Mouse (Mus musculus) erythroblast, embryonic 14.5 days (primary cell): ENCODE measurements around the gene Myo18b.

Experiments used
- GATA1 ChIP-seq: IDR thresholded peaks from 2 replicates; pipeline ENCODE4 v1.6.1; 2012; ENCODE audit warnings: low read length, inconsistent platforms, mixed read lengths
- TAL1 ChIP-seq: IDR thresholded peaks from 3 replicates; pipeline ENCODE4 v1.6.1; 2012; ENCODE audit warnings: low read length, inconsistent platforms, mixed read lengths

DNA sequence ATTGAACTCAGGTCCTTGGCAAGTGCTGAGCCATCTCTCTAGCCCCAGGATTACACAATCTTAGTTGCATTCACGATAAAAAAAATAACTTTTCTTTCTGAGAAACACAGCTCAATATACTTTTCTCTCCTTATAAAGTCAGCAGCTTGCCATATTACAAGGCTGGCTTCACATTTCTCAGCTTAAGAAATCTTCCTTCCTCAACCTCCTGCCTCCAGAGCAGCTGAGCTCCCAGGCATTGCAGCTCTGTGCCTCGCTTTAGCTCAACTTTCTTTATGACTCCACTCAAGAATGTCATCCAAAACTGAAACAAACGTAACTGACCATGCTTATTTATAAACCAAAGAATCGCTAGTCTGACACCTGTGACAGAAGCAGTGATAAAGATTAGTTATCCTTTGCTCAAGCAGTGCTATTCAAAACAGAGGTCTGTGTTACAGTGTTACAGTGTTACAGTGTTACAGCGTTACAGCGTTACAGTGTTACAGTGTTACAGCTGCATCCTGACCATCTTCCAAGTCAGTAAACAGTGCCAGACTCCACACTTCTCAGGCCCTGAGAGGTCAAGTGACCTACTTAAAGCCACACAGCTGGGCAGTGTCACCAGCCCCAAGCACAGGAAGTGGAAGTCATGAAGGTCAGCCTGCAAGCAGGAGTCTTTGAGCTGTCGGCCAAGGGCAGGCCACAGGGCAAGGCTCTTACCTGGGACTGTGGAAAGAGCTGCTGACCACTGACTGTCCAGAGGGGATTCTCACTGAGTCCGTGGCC, 181.3 kb downstream of the Myo18b start:
- no peak for TF ChIP-seq GATA1
- TF ChIP-seq TAL1 = no peak
